Mouse (Mus musculus) neural tube, embryonic 12.5 days (tissue): ENCODE measurements around the gene Upf2. TPM values are rescaled to one million over a fixed set of nuclear protein-coding genes. Genes with fewer than 3 reads are reported as not detected.
A peak's percentile ranks its signal among the peaks of the same experiment; 100 is the strongest.

ENCODE experiments used
- ATAC-seq: fragments of 200-750 bp; cut with Nextera tagmentation; 2 replicates; pipeline ENCODE4 v1.8.0; 2017; ENCODE audit warnings: low read depth, mild to moderate bottlenecking, moderate TSS enrichment, moderate library complexity; ENCODE audit not compliant: low FRiP score
- H3K27ac ChIP-seq: fragments of 300-500 bp; sonication (generic); 2 replicates; pipeline ENCODE4 v1.5.1; 2016
- H3K27me3 ChIP-seq: fragments of 300-500 bp; sonication (generic); replicated peaks from 2 replicates; pipeline ENCODE4 v1.6.1; 2016; ENCODE audit warnings: mild to moderate bottlenecking
- H3K36me3 ChIP-seq: fragments of 300-500 bp; sonication (generic); 2 replicates; pipeline ENCODE4 v1.6.1; 2016; ENCODE audit warnings: mild to moderate bottlenecking
- H3K4me1 ChIP-seq: fragments of 300-500 bp; sonication (generic); 2 replicates; pipeline ENCODE4 v1.6.1; 2016
- H3K4me2 ChIP-seq: fragments of 300-500 bp; sonication (generic); replicated peaks from 2 replicates; pipeline ENCODE4 v1.6.1; 2016; ENCODE audit warnings: mild to moderate bottlenecking
- H3K4me3 ChIP-seq: fragments of 300-500 bp; sonication (generic); 2 replicates; pipeline ENCODE4 v1.5.1; 2016
- H3K9ac ChIP-seq: fragments of 300-500 bp; sonication (generic); 2 replicates; pipeline ENCODE4 v1.6.1; 2016; ENCODE audit warnings: mild to moderate bottlenecking
- H3K9me3 ChIP-seq: fragments of 300-500 bp; sonication (generic); 2 replicates; pipeline ENCODE4 v1.6.1; 2016; ENCODE audit warnings: mild to moderate bottlenecking
- WGBS: fragments of 180-500 bp; shearing (Covaris S2); methylation state at CpG from one replicate; pipeline ENCODE4 v1.1.7; 2016; 5-methylcytosine and 5-hydroxymethylcytosine counted together
- polyA plus RNA-seq: library from polyadenylated mRNA; unstranded; fragments of >200 nt; fragmentation: Nextera tagmentation; extraction: Ambion mirVana; gene quantifications from 2 replicates; pipeline ENCODE4 v1.2.1, GENCODE M21; 2016

Upf2 gene
- polyA plus RNA-seq, 1 experiment from 2014 or later, result 13.1 TPM

GRCm38 (mm10) chr2:6046796-6047195 is 95.5 kb downstream of the Upf2 start:
- Histone ChIP-seq H3K9me3 (no peaks in the 10 kb centered on the region), H3K27me3 (no peaks in the 10 kb centered on the region), H3K36me3 (peaks cover 29% of the 10 kb centered on the region), H3K4me1 (no peaks in the 10 kb centered on the region), H3K9ac (no peak overlapping the region), H3K4me2 (no peak overlapping the region), H3K4me3 (no peak overlapping the region), H3K27ac (no peak overlapping the region)
- WGBS, result 56% methylated on average over 7 of the region's 7 CpGs
- no peak for ATAC-seq

- 90% methylated on average over 4 of the region's 4 CpGs for WGBS
- H3K9ac ChIP-seq, result no peak overlapping the region
- H3K27ac ChIP-seq, result no peak overlapping the region
- H3K4me2 ChIP-seq, result no peak overlapping the region
- peaks cover 40% of the 10 kb centered on the region for H3K36me3 ChIP-seq
- no peaks in the 10 kb centered on the region for H3K4me1 ChIP-seq
- H3K4me3 ChIP-seq, result no peak overlapping the region
- H3K27me3 ChIP-seq, result no peaks in the 10 kb centered on the region
- ATAC-seq, result no peak
- no peaks in the 10 kb centered on the region for H3K9me3 ChIP-seq
These were observed 97.3 kb downstream of the Upf2 start for GRCm38 (mm10) chr2:6048570-6048969.

GRCm38 (mm10) chr2:6049018-6049417 is 97.7 kb downstream of the Upf2 start:
- peaks cover 38% of the 10 kb centered on the region for H3K36me3 ChIP-seq
- H3K27ac ChIP-seq, result no peak overlapping the region
- no peaks in the 10 kb centered on the region for H3K4me1 ChIP-seq
- no peak overlapping the region for H3K4me2 ChIP-seq
- H3K9ac ChIP-seq, result no peak overlapping the region
- ATAC-seq, result no peak
- no peaks in the 10 kb centered on the region for H3K27me3 ChIP-seq
- 93% methylated on average over 3 of the region's 3 CpGs for WGBS
- no peak overlapping the region for H3K4me3 ChIP-seq
- no peaks in the 10 kb centered on the region for H3K9me3 ChIP-seq

GRCm38 (mm10) chr2:6055466-6055865 is 104.2 kb downstream of the Upf2 start:
- WGBS, result 78% methylated on average over 11 of the region's 11 CpGs
- Histone ChIP-seq H3K4me2 (no peak overlapping the region), H3K4me1 (no peaks in the 10 kb centered on the region), H3K9me3 (no peaks in the 10 kb centered on the region), H3K36me3 (peaks cover 44% of the 10 kb centered on the region), H3K9ac (no peak overlapping the region), H3K27ac (no peak overlapping the region), H3K4me3 (no peak overlapping the region), H3K27me3 (no peaks in the 10 kb centered on the region)
- ATAC-seq, result no peak

GRCm38 (mm10) chr2:6056518-6056917 is 105.2 kb downstream of the Upf2 start:
- WGBS, result 91% methylated on average over 3 of the region's 3 CpGs
- no peak for ATAC-seq

GRCm38 (mm10) chr2:6059291-6059690 is 108.0 kb downstream of the Upf2 start:
- Histone ChIP-seq H3K27ac (no peak overlapping the region), H3K9ac (no peak overlapping the region), H3K4me2 (no peak overlapping the region), H3K27me3 (no peaks in the 10 kb centered on the region), H3K4me3 (no peak overlapping the region), H3K4me1 (no peaks in the 10 kb centered on the region), H3K36me3 (peaks cover 21% of the 10 kb centered on the region), H3K9me3 (no peaks in the 10 kb centered on the region)
- no peak for ATAC-seq
- WGBS, result 92% methylated on average over 2 of the region's 2 CpGs

More at GRCm38 (mm10) chr2:6056518-6056917, 105.2 kb downstream of the Upf2 start:
- H3K4me2 ChIP-seq, result no peak overlapping the region
- H3K36me3 ChIP-seq, result peaks cover 34% of the 10 kb centered on the region
- H3K9me3 ChIP-seq, result no peaks in the 10 kb centered on the region
- H3K4me1 ChIP-seq, result no peaks in the 10 kb centered on the region
- no peak overlapping the region for H3K27ac ChIP-seq
- no peak overlapping the region for H3K9ac ChIP-seq
- no peaks in the 10 kb centered on the region for H3K27me3 ChIP-seq
- H3K4me3 ChIP-seq, result no peak overlapping the region

- Histone ChIP-seq H3K9me3 (no peaks in the 10 kb centered on the region), H3K9ac (no peak overlapping the region), H3K27ac (no peak overlapping the region), H3K4me3 (no peak overlapping the region), H3K36me3 (peaks cover 14% of the 10 kb centered on the region), H3K4me1 (no peaks in the 10 kb centered on the region), H3K4me2 (no peak overlapping the region), H3K27me3 (no peaks in the 10 kb centered on the region)
- ATAC-seq, result no peak
- WGBS, result 80% methylated on average over 10 of the region's 10 CpGs
These were observed 109.0 kb downstream of the Upf2 start for GRCm38 (mm10) chr2:6060071-6060804.

GRCm38 (mm10) chr2:6067341-6067740 is 116.1 kb downstream of the Upf2 start:
- Histone ChIP-seq H3K9me3 (no peaks in the 10 kb centered on the region), H3K9ac (no peak overlapping the region), H3K27me3 (no peaks in the 10 kb centered on the region), H3K4me2 (no peak overlapping the region), H3K4me1 (no peaks in the 10 kb centered on the region), H3K36me3 (no peaks in the 10 kb centered on the region), H3K27ac (no peak overlapping the region), H3K4me3 (no peak overlapping the region)
- 89% methylated on average over 6 of the region's 6 CpGs for WGBS
- ATAC-seq, result no peak

GRCm38 (mm10) chr2:6070925-6071324 is 119.7 kb downstream of the Upf2 start:
- Histone ChIP-seq H3K36me3 (no peaks in the 10 kb centered on the region), H3K9me3 (no peaks in the 10 kb centered on the region), H3K27ac (no peak overlapping the region), H3K9ac (no peak overlapping the region), H3K4me3 (no peak overlapping the region), H3K4me1 (peaks cover 7% of the 10 kb centered on the region), H3K27me3 (no peaks in the 10 kb centered on the region), H3K4me2 (no peak overlapping the region)
- ATAC-seq, result no peak
- WGBS, result 61% methylated on average over 11 of the region's 11 CpGs

GRCm38 (mm10) chr2:6071598-6072440 is 120.5 kb downstream of the Upf2 start:
- H3K27ac ChIP-seq, result no peak overlapping the region
- H3K4me2 ChIP-seq, result no peak overlapping the region
- no peaks in the 10 kb centered on the region for H3K36me3 ChIP-seq
- H3K27me3 ChIP-seq, result no peaks in the 10 kb centered on the region
- 64% methylated on average over 11 of the region's 11 CpGs for WGBS
- ATAC-seq, result no peak
- no peak overlapping the region for H3K4me3 ChIP-seq
- H3K4me1 ChIP-seq, result peaks cover 7% of the 10 kb centered on the region
- H3K9ac ChIP-seq, result no peak overlapping the region
- H3K9me3 ChIP-seq, result no peaks in the 10 kb centered on the region

GRCm38 (mm10) chr2:6072685-6073260 is 121.5 kb downstream of the Upf2 start:
- Histone ChIP-seq H3K27ac (no peak overlapping the region), H3K9ac (no peak overlapping the region), H3K27me3 (no peaks in the 10 kb centered on the region), H3K36me3 (no peaks in the 10 kb centered on the region), H3K4me1 (peaks cover 7% of the 10 kb centered on the region), H3K4me3 (no peak overlapping the region), H3K9me3 (no peaks in the 10 kb centered on the region), H3K4me2 (no peak overlapping the region)
- WGBS, result 70% methylated on average over 7 of the region's 7 CpGs
- no peak for ATAC-seq

- WGBS, result 55% methylated on average over 10 of the region's 10 CpGs
These were observed 123.7 kb downstream of the Upf2 start for GRCm38 (mm10) chr2:6074891-6075529.

More at GRCm38 (mm10) chr2:6074891-6075529, 123.7 kb downstream of the Upf2 start:
- Histone ChIP-seq H3K27me3 (no peaks in the 10 kb centered on the region), H3K27ac (no peak overlapping the region), H3K36me3 (no peaks in the 10 kb centered on the region), H3K9ac (no peak overlapping the region), H3K4me2 (no peak overlapping the region), H3K4me3 (no peak overlapping the region), H3K9me3 (no peaks in the 10 kb centered on the region), H3K4me1 (peaks cover 7% of the 10 kb centered on the region)
- peak; percentile 66; the same call in 1 of the 2 replicates for ATAC-seq
